Mouse (Mus musculus) C2C12 (cell line): ENCODE results near the gene Hspa1l. TPM values are rescaled to one million over a fixed set of nuclear protein-coding genes. Genes with fewer than 3 reads are reported as not detected.

Experiments
- H3K27me3 ChIP-seq: one replicate; pipeline ENCODE4 v1.6.1; 2011; ENCODE audit not compliant: control insufficient read depth, insufficient read depth, insufficient read length
- H3K36me3 ChIP-seq: one replicate; pipeline ENCODE4 v1.6.1; 2011; ENCODE audit not compliant: control insufficient read depth, insufficient read depth
- H3K4me3 ChIP-seq: one replicate; pipeline ENCODE4 v1.5.1; 2011; ENCODE audit warnings: mild to moderate bottlenecking, control low read depth; ENCODE audit not compliant: poor library complexity, insufficient read depth, severe bottlenecking
- H3K79me2 ChIP-seq: one replicate; pipeline ENCODE4 v1.6.1; 2011; ENCODE audit not compliant: control insufficient read depth, insufficient read depth
- H3K79me3 ChIP-seq: one replicate; pipeline ENCODE4 v1.6.1; 2011; ENCODE audit warnings: low read depth, control low read depth
- H3ac ChIP-seq: one replicate; pipeline ENCODE3; 2011; ENCODE audit warnings: low read depth; ENCODE audit not compliant: control insufficient read depth, insufficient read length
- CEBPB ChIP-seq: IDR thresholded peaks from one replicate; pipeline ENCODE4 v1.6.1; 2011; ENCODE audit warnings: low read depth, mild to moderate bottlenecking, control low read depth, moderate library complexity
- CTCF ChIP-seq: IDR thresholded peaks from one replicate; pipeline ENCODE4 v1.5.1; 2011; ENCODE audit not compliant: control insufficient read depth, insufficient read depth, insufficient read length
- FOSL1 ChIP-seq: IDR thresholded peaks from one replicate; pipeline ENCODE4 v1.8.0; 2011; ENCODE audit warnings: mild to moderate bottlenecking, low read length; ENCODE audit not compliant: poor library complexity, insufficient read depth, severe bottlenecking
- MAX ChIP-seq: IDR thresholded peaks from one replicate; pipeline ENCODE4 v1.6.1; 2011; ENCODE audit warnings: mild to moderate bottlenecking, control low read depth
- MYOD1 ChIP-seq: IDR thresholded peaks from one replicate; pipeline ENCODE4 v1.6.1; 2011; ENCODE audit warnings: low read depth; ENCODE audit not compliant: control insufficient read depth, insufficient read length
- MYOG ChIP-seq: IDR thresholded peaks from one replicate; pipeline ENCODE4 v1.6.1; 2011; ENCODE audit not compliant: control insufficient read depth, insufficient read length; ENCODE audit errors: extremely low read depth
- USF1 ChIP-seq: IDR thresholded peaks from one replicate; pipeline ENCODE4 v1.6.1; 2011; ENCODE audit warnings: low read depth, mild to moderate bottlenecking, control low read depth, moderate library complexity
- polyA plus RNA-seq: library from polyadenylated mRNA; unstranded; fragments of >200 nt; fragmentation: generic; extraction: Trizol; gene quantifications from one replicate; pipeline ENCODE4 v1.2.1, GENCODE M21; 2012; ENCODE audit warnings: missing spikeins

Hspa1l gene
- polyA plus RNA-seq, 1 experiment, result 0.99 TPM

DNA sequence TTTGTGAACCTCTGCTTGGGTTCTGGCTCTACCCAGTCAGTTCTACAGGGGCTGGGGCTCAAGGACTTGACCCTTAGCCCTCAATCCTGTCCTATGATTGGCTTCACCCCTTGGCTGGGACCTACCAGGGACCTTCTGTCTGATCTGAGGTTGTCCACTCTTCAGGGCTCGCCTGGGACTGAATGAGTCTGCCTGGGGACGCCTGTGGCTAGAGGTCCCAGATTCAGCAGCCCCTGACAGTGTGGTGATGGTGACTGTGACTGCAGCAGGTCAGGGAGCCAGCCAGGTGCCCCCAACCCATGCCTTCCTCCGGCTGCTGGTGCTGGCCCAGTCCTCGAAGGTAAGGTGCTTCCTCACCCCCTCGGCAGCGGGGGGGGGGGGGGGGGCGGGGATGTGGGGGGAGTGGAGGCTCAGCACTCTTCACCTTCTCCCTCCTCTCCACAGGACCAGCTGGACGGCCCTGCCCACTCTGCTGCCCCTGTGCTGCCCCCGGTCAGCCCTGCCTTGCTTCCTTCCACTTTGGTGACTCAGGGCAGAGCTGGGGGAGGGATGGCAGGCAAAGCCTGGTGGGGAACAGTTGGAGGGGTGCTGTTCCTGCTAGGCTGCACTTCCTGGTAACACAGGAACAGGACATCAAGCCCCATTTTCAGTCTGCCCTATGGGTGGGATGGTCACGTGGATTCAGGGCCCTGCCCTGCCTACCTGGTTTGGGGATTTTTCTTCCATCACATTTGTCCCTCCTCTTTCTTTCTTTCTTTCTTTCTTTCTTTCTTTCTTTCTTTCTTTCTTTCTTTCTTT lies 52.4 kb downstream of the Hspa1l start:
- H3K27me3 ChIP-seq, result no peaks in the 10 kb centered on the region
- no peak overlapping the region for H3K4me3 ChIP-seq
- no peaks in the 10 kb centered on the region for H3K36me3 ChIP-seq
- H3K79me2 ChIP-seq, result no peaks in the 10 kb centered on the region
- no peak for TF ChIP-seq CEBPB
- TF ChIP-seq FOSL1, result no peak
- no peak for TF ChIP-seq MYOD1
- no peak for TF ChIP-seq USF1
- no peak for TF ChIP-seq MAX
- no peak for TF ChIP-seq MYOG
- TF ChIP-seq CTCF, result no peak
- H3K79me3 ChIP-seq, result no peaks in the 10 kb centered on the region
- no peak overlapping the region for H3ac ChIP-seq

GRCm38 (mm10) chr17:35026206-35026605 lies 53.7 kb downstream of the Hspa1l start:
- Histone ChIP-seq H3K36me3 (no peaks in the 10 kb centered on the region), H3K4me3 (no peak overlapping the region), H3K79me2 (no peaks in the 10 kb centered on the region), H3K27me3 (no peaks in the 10 kb centered on the region), H3ac (no peak overlapping the region), H3K79me3 (no peaks in the 10 kb centered on the region)
- no peak for TF ChIP-seq CEBPB
- TF ChIP-seq USF1, result no peak
- TF ChIP-seq MYOD1, result no peak
- no peak for TF ChIP-seq MAX
- TF ChIP-seq CTCF, result no peak
- no peak for TF ChIP-seq FOSL1
- no peak for TF ChIP-seq MYOG

DNA sequence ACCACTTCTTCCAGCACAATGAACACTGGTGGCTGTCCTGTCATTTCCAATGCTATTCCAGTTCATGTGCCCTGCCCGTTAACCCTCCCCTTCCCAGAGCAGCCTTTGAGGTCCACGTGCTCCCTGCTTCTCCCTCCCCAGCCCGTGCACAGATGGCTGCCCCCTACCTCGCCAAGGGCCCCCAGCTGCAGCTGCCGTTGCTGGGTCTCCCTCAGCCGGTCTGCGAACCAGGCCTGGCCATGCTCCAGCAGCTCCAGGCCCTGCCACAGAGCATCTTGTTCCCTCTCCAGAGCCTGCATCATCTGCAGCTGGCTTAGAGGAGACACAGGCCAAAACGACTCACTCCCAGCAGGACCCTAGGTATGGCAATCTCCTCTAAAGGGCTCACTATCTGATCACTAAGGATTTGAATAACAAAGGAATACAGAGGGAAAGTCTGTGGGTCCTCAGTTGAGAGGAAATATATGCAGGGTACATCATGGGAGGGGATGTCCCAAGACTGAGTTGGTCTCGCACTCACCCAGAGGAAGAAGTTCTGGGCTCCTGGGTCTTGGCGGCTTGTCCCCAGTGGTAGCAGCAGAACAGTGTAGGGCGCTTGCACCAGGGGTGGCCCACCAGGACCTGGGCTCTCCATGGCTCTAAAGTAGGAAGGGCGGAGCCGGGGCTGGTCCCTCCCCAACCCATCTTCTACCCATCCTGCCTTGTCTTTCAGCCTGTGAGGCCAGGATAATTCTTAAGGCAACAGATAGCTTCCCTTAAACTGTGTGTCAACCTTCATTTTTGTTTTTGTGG lies 55.0 kb downstream of the Hspa1l start, which contains the start of gene Sapcd1:
Gene Sapcd1 (minus strand): TSS at position 740 of the 792 bp plus-strand sequence.
- TF ChIP-seq MYOD1 (no peak), CEBPB (no peak), CTCF (no peak), USF1 (no peak), FOSL1 (no peak), MYOG (no peak), MAX (no peak)
- no peak within 1 kb of the TSS for H3ac ChIP-seq
- no peaks in the 10 kb centered on the region for H3K79me3 ChIP-seq
- H3K27me3 ChIP-seq, result no peaks in the 10 kb centered on the region
- H3K79me2 ChIP-seq, result no peaks in the 10 kb centered on the region
- H3K4me3 ChIP-seq, result no peak within 1 kb of the TSS
- H3K36me3 ChIP-seq, result no peaks in the 10 kb centered on the region

- TF ChIP-seq CEBPB, result no peak
These were observed 55.8 kb downstream of the Hspa1l start for GRCm38 (mm10) chr17:35028315-35028714.

More at GRCm38 (mm10) chr17:35028315-35028714, 55.8 kb downstream of the Hspa1l start:
- no peaks in the 10 kb centered on the region for H3K27me3 ChIP-seq
- no peak overlapping the region for H3ac ChIP-seq
- H3K4me3 ChIP-seq, result no peak overlapping the region
- no peaks in the 10 kb centered on the region for H3K79me3 ChIP-seq
- H3K36me3 ChIP-seq, result no peaks in the 10 kb centered on the region
- H3K79me2 ChIP-seq, result no peaks in the 10 kb centered on the region

Other genes starting within 250 kb of the Hspa1l start
- gene C4b, start 228.8 kb upstream of the Hspa1l start, polyA plus RNA-seq, result not detected
- not detected for gene Cyp21a1, start 168.1 kb upstream of the Hspa1l start, polyA plus RNA-seq
- gene Stk19, start 135.8 kb upstream of the Hspa1l start, polyA plus RNA-seq, result 35.9 TPM
- 27.2 TPM for gene Dxo, start 135.7 kb upstream of the Hspa1l start, polyA plus RNA-seq
- 28.1 TPM for gene Skiv2l, start 122.5 kb upstream of the Hspa1l start, polyA plus RNA-seq
- gene Nelfe, start 122.3 kb upstream of the Hspa1l start, polyA plus RNA-seq, result 75.1 TPM
- 0.28 TPM for gene Cfb, start 110.2 kb upstream of the Hspa1l start, polyA plus RNA-seq
- 15.2 TPM for gene Zbtb12, start 93.2 kb upstream of the Hspa1l start, polyA plus RNA-seq
- not detected for gene Gm20547, start 90.7 kb upstream of the Hspa1l start, polyA plus RNA-seq
- gene C2, start 74.4 kb upstream of the Hspa1l start, polyA plus RNA-seq, result 0.32 TPM
- gene Ehmt2, start 74.2 kb upstream of the Hspa1l start, polyA plus RNA-seq, result 106 TPM
- gene Slc44a4, start 58.2 kb upstream of the Hspa1l start, polyA plus RNA-seq, result 0.06 TPM
- gene Neu1, start 41.5 kb upstream of the Hspa1l start, polyA plus RNA-seq, result 11.7 TPM
- 22.6 TPM for gene Hspa1b, start 13.5 kb upstream of the Hspa1l start, polyA plus RNA-seq
- gene Gm20481, start 2.8 kb upstream of the Hspa1l start, polyA plus RNA-seq, result not detected
- 1.8 TPM for gene Hspa1a, start 547 bp upstream of the Hspa1l start, polyA plus RNA-seq
- gene Lsm2, start 9.2 kb downstream of the Hspa1l start, polyA plus RNA-seq, result 133 TPM
- 214 TPM for gene Vars, start 28.3 kb downstream of the Hspa1l start, polyA plus RNA-seq
- gene Vwa7, start 43.9 kb downstream of the Hspa1l start, polyA plus RNA-seq, result 0.07 TPM
- 0.23 TPM for gene Sapcd1, start 55.3 kb downstream of the Hspa1l start, polyA plus RNA-seq
- gene Msh5, start 74.0 kb downstream of the Hspa1l start, polyA plus RNA-seq, result 0.76 TPM
- 509 TPM for gene Clic1, start 77.3 kb downstream of the Hspa1l start, polyA plus RNA-seq
- 129 TPM for gene Ddah2, start 86.3 kb downstream of the Hspa1l start, polyA plus RNA-seq
- gene Ly6g6c, start 92.7 kb downstream of the Hspa1l start, polyA plus RNA-seq, result 0.12 TPM
- gene Mpig6b, start 93.5 kb downstream of the Hspa1l start, polyA plus RNA-seq, result 0.04 TPM
- not detected for gene Ly6g6e, start 104.2 kb downstream of the Hspa1l start, polyA plus RNA-seq
- not detected for gene Ly6g6d, start 105.4 kb downstream of the Hspa1l start, polyA plus RNA-seq
- gene Ly6g6f, start 112.9 kb downstream of the Hspa1l start, polyA plus RNA-seq, result not detected
- gene Abhd16a, start 116.6 kb downstream of the Hspa1l start, polyA plus RNA-seq, result 54.0 TPM
- not detected for gene Ly6g5c, start 135.6 kb downstream of the Hspa1l start, polyA plus RNA-seq
- gene Ly6g5b, start 142.7 kb downstream of the Hspa1l start, polyA plus RNA-seq, result 0.28 TPM
- 25.8 TPM for gene Gpank1, start 148.8 kb downstream of the Hspa1l start, polyA plus RNA-seq
- gene Csnk2b, start 149.3 kb downstream of the Hspa1l start, polyA plus RNA-seq, result 300 TPM
- 13.0 TPM for gene D17H6S53E, start 153.7 kb downstream of the Hspa1l start, polyA plus RNA-seq
- gene Apom, start 159.3 kb downstream of the Hspa1l start, polyA plus RNA-seq, result 0.20 TPM
- gene Bag6, start 162.5 kb downstream of the Hspa1l start, polyA plus RNA-seq, result 202 TPM
- gene Prrc2a, start 192.2 kb downstream of the Hspa1l start, polyA plus RNA-seq, result 183 TPM
- not detected for gene Aif1, start 203.4 kb downstream of the Hspa1l start, polyA plus RNA-seq
- 0.92 TPM for gene Lst1, start 215.7 kb downstream of the Hspa1l start, polyA plus RNA-seq
- gene Ltb, start 221.7 kb downstream of the Hspa1l start, polyA plus RNA-seq, result not detected
- gene Tnf, start 229.3 kb downstream of the Hspa1l start, polyA plus RNA-seq, result not detected
- gene Lta, start 232.6 kb downstream of the Hspa1l start, polyA plus RNA-seq, result 0.07 TPM
- gene Gm16181, start 248.1 kb downstream of the Hspa1l start, polyA plus RNA-seq, result not detected